Mouse (Mus musculus): ENCODE measurements around the gene Ier5.
A peak's percentile ranks its signal among the peaks of the same experiment; 100 is the strongest.

The Ier5 gene

GRCm38 (mm10) chr1:155098486-155099279 lies 753 bp downstream of the Ier5 start:
- DNase-seq, result peak; percentile 74

- DNase-seq, result peak; percentile 64
Measured at GRCm38 (mm10) chr1:155097931-155098485, 1.4 kb downstream of the Ier5 start.

GRCm38 (mm10) chr1:155097354-155097753 lies 2.1 kb downstream of the Ier5 start:
- DNase-seq, result no peak

DNA sequence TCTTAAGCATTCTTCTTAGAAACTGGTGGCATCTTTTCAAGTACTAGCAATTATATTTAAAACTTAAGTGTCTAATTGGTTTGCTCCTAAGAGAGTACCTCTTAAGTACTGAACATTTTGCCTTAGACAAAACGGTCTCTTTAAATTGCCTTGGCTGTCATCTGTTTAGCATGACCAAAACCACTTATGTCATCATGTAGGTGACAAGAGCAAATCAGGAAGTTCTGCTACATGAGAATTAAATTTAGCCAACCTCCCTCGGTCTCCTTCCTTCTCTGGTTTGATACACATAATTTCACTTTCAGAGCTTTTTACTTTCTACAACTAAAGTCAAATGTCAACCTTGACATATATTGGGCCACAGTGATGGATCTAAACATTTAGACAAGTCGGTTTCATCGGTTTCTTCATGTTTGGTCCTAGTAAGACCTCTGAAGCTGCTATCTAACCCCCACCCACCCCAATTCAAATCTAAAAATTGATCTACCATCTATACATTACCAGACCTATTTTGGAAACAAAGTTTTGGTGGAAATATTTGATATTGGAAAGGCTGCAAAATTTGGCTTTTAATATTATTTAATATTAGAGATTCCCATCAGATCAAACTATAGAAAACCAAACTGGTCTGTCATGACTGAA lies 2.7 kb downstream of the Ier5 start:
- no peak for DNase-seq

GRCm38 (mm10) chr1:155093971-155094707 lies 5.3 kb downstream of the Ier5 start:
- peak; percentile 52 for DNase-seq

- peak; percentile 78 for DNase-seq
Measured at GRCm38 (mm10) chr1:155093145-155093791, 6.2 kb downstream of the Ier5 start.

- DNase-seq, result peak; percentile 83
Measured at GRCm38 (mm10) chr1:155091842-155092800, 7.3 kb downstream of the Ier5 start.

DNA sequence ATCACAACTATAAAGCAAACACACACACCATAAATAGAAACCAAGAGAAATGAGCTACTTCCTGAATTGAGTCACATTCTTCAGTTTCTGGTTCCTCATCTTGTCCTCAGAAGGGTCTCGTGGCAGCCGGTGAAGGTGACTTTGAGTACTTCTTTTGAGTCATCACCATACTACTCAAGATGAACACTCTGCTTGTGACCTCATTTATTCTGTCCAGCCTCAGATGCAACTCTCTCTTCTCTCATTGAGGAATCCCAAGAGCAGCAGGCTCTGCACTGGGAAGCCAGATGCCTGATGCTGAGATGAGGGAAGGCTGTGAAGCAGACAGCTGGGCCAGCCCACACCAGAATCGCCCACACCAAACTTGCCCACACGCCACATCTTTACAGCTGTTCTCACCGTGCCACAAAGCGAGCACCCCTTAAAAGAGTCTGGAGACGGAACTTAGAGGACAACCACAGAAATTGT lies 8.0 kb downstream of the Ier5 start:
- peak; percentile 47 for DNase-seq

DNA sequence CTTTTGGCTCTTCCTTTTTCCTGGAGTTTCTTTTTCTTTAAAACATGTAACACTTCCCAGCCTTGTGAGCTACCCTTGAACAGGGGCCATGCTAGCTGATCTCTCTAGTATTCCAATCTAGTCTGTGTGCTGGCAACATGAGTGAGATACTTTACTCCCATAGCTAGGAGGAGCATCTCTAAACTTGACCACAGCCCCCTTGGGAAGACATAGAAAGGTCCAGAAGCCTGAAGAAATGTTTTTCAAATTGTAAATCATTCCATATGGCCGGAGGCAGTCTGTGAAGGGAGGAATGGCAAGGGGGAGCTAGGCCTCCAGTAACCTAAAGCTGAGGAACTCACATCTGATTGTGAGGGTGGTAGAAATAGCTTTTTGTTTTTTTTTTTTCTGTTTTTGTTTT lies 8.7 kb downstream of the Ier5 start:
- no peak for DNase-seq

- DNase-seq, result no peak
Measured at GRCm38 (mm10) chr1:155090327-155090726, 9.1 kb downstream of the Ier5 start.

DNA sequence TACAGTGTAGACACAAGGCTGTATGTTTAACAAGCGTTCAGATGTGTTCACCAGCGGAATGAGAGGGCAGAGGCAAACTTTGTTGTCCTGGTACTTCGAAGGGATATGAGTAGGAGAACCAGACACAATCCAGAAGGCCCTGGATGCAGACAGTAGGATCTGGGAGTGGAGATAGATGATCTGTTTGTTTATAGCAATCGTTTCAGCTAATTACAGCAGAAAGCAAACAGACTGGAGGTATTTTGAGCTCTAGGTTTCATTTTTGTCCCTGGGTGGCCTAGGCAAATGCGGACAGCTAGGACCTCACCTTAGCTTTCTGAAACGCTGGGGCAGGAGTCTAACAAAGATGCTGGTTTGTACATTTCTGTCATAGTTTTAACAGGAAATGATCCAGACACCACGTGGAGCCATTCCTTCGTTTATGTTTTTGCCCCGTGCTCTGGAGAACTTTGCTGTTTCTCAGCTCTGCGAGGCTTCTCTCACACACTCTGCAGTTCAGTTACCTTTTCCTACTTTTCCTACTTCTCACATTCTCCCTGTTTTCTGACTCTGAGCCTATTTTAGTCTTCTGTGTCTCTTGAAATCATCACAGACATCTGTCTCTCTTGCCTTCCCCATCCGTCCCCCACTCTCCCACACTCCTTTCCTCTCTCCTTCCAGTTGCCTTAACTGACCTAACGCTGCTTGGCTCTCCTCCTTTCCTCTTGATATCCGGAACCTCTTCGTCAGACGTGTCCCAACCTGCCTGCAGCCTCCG lies 10.4 kb downstream of the Ier5 start:
- DNase-seq, result peak; percentile 37

DNA sequence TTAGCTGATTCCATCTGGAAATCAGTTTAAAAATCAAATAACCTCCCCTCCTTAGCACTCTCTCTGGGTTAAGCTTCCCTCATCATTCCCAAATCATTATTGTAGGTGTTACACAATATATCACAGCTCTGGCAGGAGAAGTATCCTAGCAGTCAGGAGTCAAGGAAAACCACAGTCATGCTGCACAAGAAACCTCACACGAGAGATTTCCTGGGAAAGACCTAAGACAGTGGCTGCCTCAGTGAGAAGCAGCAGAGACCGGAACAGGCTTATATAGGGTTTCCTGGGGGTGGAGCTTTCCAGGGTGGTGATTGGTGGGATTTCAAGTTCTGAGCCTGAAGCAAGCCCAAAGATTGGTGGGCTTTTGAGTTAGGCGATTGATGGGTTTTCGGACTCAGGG lies 11.4 kb downstream of the Ier5 start:
- no peak for DNase-seq

GRCm38 (mm10) chr1:155086893-155087292 lies 12.5 kb downstream of the Ier5 start:
- DNase-seq, result no peak

GRCm38 (mm10) chr1:155086416-155086815 lies 13.0 kb downstream of the Ier5 start:
- peak; percentile 47 for DNase-seq

DNA sequence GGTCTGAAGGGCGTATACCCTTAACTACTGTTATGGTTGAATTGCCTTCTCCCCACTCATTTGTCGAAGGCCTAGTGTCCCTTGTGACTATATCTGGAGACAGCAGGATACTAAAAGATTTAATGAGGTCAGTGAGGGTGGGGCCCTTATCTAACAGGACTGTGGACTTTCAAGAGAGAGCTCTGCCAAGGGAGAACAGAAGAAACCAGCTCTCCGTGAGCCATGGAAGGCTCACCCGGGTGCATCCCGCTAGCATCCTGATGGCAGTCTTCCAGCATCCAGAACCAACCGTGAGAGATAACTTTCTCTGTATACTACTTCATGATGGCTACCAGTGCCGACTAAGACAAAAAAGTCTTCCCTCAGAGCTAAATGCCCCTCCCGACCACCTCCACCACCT lies 14.6 kb downstream of the Ier5 start:
- peak; percentile 55 for DNase-seq

- DNase-seq, result peak; percentile 99
Measured at GRCm38 (mm10) chr1:155083271-155084265, 15.9 kb downstream of the Ier5 start.

- DNase-seq, result peak; percentile 78
Measured at GRCm38 (mm10) chr1:155082965-155083268, 16.5 kb downstream of the Ier5 start.

GRCm38 (mm10) chr1:155082158-155082964 lies 17.1 kb downstream of the Ier5 start:
- DNase-seq, result peak; percentile 59

DNA sequence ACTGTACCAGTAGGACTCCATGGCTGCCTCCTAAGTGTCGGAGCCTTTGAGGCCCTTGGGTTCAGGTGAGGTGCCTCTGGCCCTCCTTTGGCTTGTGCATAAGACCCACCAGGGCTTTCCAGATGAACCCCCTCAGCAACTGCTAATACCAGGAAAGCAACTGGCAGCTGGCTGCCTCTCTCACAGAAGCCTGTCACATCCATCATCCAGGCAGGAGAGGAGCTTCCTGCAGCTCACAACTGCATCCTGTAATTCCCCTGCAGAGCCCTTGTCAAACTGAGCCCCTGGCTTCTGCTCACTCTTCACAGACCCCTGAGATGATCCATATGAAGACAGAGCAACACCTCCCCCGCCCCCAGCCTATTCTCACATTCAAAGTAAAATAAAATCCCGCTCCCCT lies 21.8 kb downstream of the Ier5 start:
- DNase-seq, result no peak

Data from kidney, postnatal 10 days (tissue).